Mouse (Mus musculus) spleen, postnatal 4 days (tissue): Measurements from ENCODE around the gene Oscp1.
"Not testable (repeated sequence)": the region's sequence is repeated elsewhere in the genome, so short reads cannot be mapped to it uniquely, and the experiment has no call there.

Experiments used
- DNase-seq, 2 experiments: peaks; one replicate each; pipeline ENCODE4 v3.0.0; 2022; ENCODE audit warnings: low spot score in 2 of 2

The Oscp1 gene

GRCm38 (mm10) chr4:126083021-126083420 is 24.7 kb downstream of the Oscp1 start:
- DNase-seq = no peak

- no peak for DNase-seq
Observed at GRCm38 (mm10) chr4:126084382-126084781, 26.0 kb downstream of the Oscp1 start.

GRCm38 (mm10) chr4:126085996-126086576 is 27.7 kb downstream of the Oscp1 start:
- DNase-seq = peak; percentile 80 to 92

GRCm38 (mm10) chr4:126090101-126090847 is 31.9 kb downstream of the Oscp1 start:
- no peak for DNase-seq

GRCm38 (mm10) chr4:126090848-126091124 is 32.4 kb downstream of the Oscp1 start:
- no peak for DNase-seq

GRCm38 (mm10) chr4:126091873-126092272 is 33.5 kb downstream of the Oscp1 start:
- DNase-seq = no peak

GRCm38 (mm10) chr4:126095622-126096430 is 37.5 kb downstream of the Oscp1 start:
- DNase-seq = not testable (repeated sequence)

GRCm38 (mm10) chr4:126096464-126097111 is 38.2 kb downstream of the Oscp1 start, which contains the start of gene Lsm10:
TSS of gene Lsm10 (plus strand) at chr4:126096623.
- peak; percentile 90 to 94 for DNase-seq

- DNase-seq = no peak
Observed at GRCm38 (mm10) chr4:126097711-126098253, 39.4 kb downstream of the Oscp1 start.

GRCm38 (mm10) chr4:126099365-126099764 is 41.0 kb downstream of the Oscp1 start:
- DNase-seq = no peak

- DNase-seq = no peak
Observed at GRCm38 (mm10) chr4:126100764-126101163, 42.4 kb downstream of the Oscp1 start.

- DNase-seq = peak in 1 of 2 experiments; percentile 38
Observed at GRCm38 (mm10) chr4:126102061-126102841, 43.9 kb downstream of the Oscp1 start.

GRCm38 (mm10) chr4:126103057-126103581 is 44.8 kb downstream of the Oscp1 start:
- DNase-seq = peak; percentile 82 to 86

GRCm38 (mm10) chr4:126103590-126104068 is 45.3 kb downstream of the Oscp1 start, which contains the start of gene Stk40:
TSS of gene Stk40 (plus strand) at chr4:126103957.
- peak; percentile 95 to 97 for DNase-seq

- DNase-seq = peak; percentile 35 to 76
Observed at GRCm38 (mm10) chr4:126104261-126105075, 46.1 kb downstream of the Oscp1 start.

- DNase-seq = no peak
Observed at GRCm38 (mm10) chr4:126105131-126105783, 46.9 kb downstream of the Oscp1 start.

- DNase-seq = no peak
Observed at GRCm38 (mm10) chr4:126108061-126108740, 49.8 kb downstream of the Oscp1 start.

- DNase-seq = no peak
Observed at GRCm38 (mm10) chr4:126109613-126110373, 51.4 kb downstream of the Oscp1 start.
